Comparison of ENCODE assay signal across 9 mouse cellular contexts in genomic region chr16:33932126-33932525, GRCm38 (mm10). TPM values are rescaled to one million over a fixed set of nuclear protein-coding genes. Genes with fewer than 3 reads are reported as not detected.
DNase-seq lines count a peak whose midpoint lies in the region.
"Had no signal": no experiment of that assay in that cellular context is flagged by ENCODE, and none has a peak within 500 bp of the region (broad histone marks: within the 10 kb centered on the region; RNA-seq: fewer than 3 reads in every experiment).

No protein-coding gene starts in this region.

- H3K27ac ChIP-seq in brown adipose tissue, adult 24 weeks (replicated peaks; ENCODE audit: low read depth, low read length), result peak overlapping the region; percentile 7; the same call in 1 of the 2 replicates
- H3K27ac ChIP-seq: liver, embryonic 13.5 days had no signal

- peak; percentile 90 for DNase-seq in kidney, adult 11 months
- no peak for DNase-seq in kidney, postnatal 4 days
- peak; percentile 44 to 47 for DNase-seq in adrenal gland, postnatal 36 days
- DNase-seq in heart, postnatal 10 days, result peak; percentile 47
- no peak for DNase-seq in urinary bladder, postnatal 25 days (ENCODE audit: low spot score)
- DNase-seq in layer of hippocampus, postnatal 36 days, result no peak
- DNase-seq: liver, embryonic 13.5 days had no signal

- H3K4me3 ChIP-seq in brown adipose tissue, adult 24 weeks (ENCODE audit: insufficient read depth, low read depth, low read length), result no peak overlapping the region
- H3K4me3 ChIP-seq: liver, embryonic 13.5 days; myocyte had no signal

- intact Hi-C loops in heart, postnatal 10 days (cut with DNase I), result loop anchor here (2.0 kb wide), 1 partner anchor 15 kb away; no protein-coding TSS in a partner anchor

- H3K4me1 ChIP-seq in brown adipose tissue, adult 24 weeks (ENCODE audit: control insufficient read depth, insufficient read depth, insufficient read length, low read length), result peaks cover 30% of the 10 kb centered on the region

RNA-seq across cellular contexts. Expression of gene Umps, which starts 34.7 kb away (rescaled TPM):
- 10 to 100 TPM; 42.3 to 50.8 TPM for total RNA-seq in adrenal gland, postnatal 36 days (2021)
- 8.4 and 13.2 TPM in 2 replicates for polyA plus RNA-seq in brown adipose tissue, adult 24 weeks (2012; ENCODE audit: insufficient read depth, insufficient read length, missing spikeins)
- 10 to 100 TPM; 12.0 to 12.1 TPM for total RNA-seq in heart, postnatal 10 days (2021)
- total RNA-seq in layer of hippocampus, postnatal 36 days (2021), result 10 to 100 TPM; 17.4 to 19.2 TPM

Comparison
In these comparisons a context has a peak if more than half of its experiments do, and no peak if none do; other contexts are left out.
1. DNase-seq: peak in kidney, adult 11 months (single experiment), adrenal gland, postnatal 36 days (2 of 2) and heart, postnatal 10 days (2 of 2); none in kidney, postnatal 4 days (0 of 2), urinary bladder, postnatal 25 days (single experiment) and layer of hippocampus, postnatal 36 days (0 of 2).